Mouse (Mus musculus) cortical plate, adult 2 months (tissue): Measurements from ENCODE around the gene Nxph4. TPM values are rescaled to one million over a fixed set of nuclear protein-coding genes. Genes with fewer than 3 reads are reported as not detected.
A peak's percentile ranks its signal among the peaks of the same experiment; 100 is the strongest.

Experiments
- H3K27ac ChIP-seq: fragments of 200-500 bp; 2 replicates; pipeline ENCODE4 v1.5.1; 2012; ENCODE audit warnings: low read length, control low read depth, inconsistent platforms; ENCODE audit not compliant: insufficient read depth
- H3K4me1 ChIP-seq: fragments of 200-500 bp; 2 replicates; pipeline ENCODE4 v1.6.1; 2011; ENCODE audit warnings: low read length; ENCODE audit not compliant: control insufficient read depth, insufficient read depth
- H3K4me3 ChIP-seq: fragments of 200-500 bp; 2 replicates; pipeline ENCODE4 v1.5.1; 2011; ENCODE audit warnings: mild to moderate bottlenecking, low read length, control low read depth; ENCODE audit not compliant: insufficient read depth
- CTCF ChIP-seq: fragments of 200-500 bp; IDR thresholded peaks from 2 replicates; pipeline ENCODE4 v1.5.1; 2011; ENCODE audit warnings: mild to moderate bottlenecking, control low read depth, low read length; ENCODE audit not compliant: insufficient read depth; ENCODE audit errors: extremely low read depth
- POLR2A ChIP-seq: fragments of 200-500 bp; IDR thresholded peaks from 2 replicates; pipeline ENCODE4 v1.6.1; 2011; ENCODE audit warnings: mild to moderate bottlenecking, low read length, control low read depth; ENCODE audit not compliant: insufficient read depth; ENCODE audit errors: extremely low read depth
- polyA plus RNA-seq: library from polyadenylated mRNA; depleted of rRNA; stranded (reverse); fragments of >200 nt; gene quantifications from 2 replicates; pipeline ENCODE4 v1.2.3, GENCODE M21; 2012

The Nxph4 gene
- polyA plus RNA-seq, 1 experiment: 3.0 TPM

- H3K4me1 ChIP-seq: peaks cover 7% of the 10 kb centered on the region
- TF ChIP-seq CTCF (no peak), POLR2A (peak; percentile 15; the same call in 1 of the 2 replicates)
- H3K27ac ChIP-seq: peak overlapping the region; percentile 93
- H3K4me3 ChIP-seq: peak overlapping the region; percentile 34
These were observed 22.6 kb downstream of the Nxph4 start for GRCm38 (mm10) chr10:127511634-127512306.

- Histone ChIP-seq H3K4me1 (peaks cover 7% of the 10 kb centered on the region), H3K27ac (peak overlapping the region; percentile 75), H3K4me3 (peak overlapping the region; percentile 34)
- TF ChIP-seq CTCF: no peak
- TF ChIP-seq POLR2A: no peak
These were observed 23.3 kb downstream of the Nxph4 start for GRCm38 (mm10) chr10:127510895-127511617.

- peaks cover 7% of the 10 kb centered on the region for H3K4me1 ChIP-seq
- H3K4me3 ChIP-seq: no peak overlapping the region; the same call in 1 of the 2 replicates
- no peak for TF ChIP-seq CTCF
- TF ChIP-seq POLR2A: no peak
- no peak overlapping the region; the same call in 1 of the 2 replicates for H3K27ac ChIP-seq
These were observed 24.3 kb downstream of the Nxph4 start for GRCm38 (mm10) chr10:127509837-127510701.

GRCm38 (mm10) chr10:127509051-127509836, 25.1 kb downstream of the Nxph4 start:
- TF ChIP-seq CTCF (peak; percentile 65), POLR2A (no peak)
- Histone ChIP-seq H3K4me1 (peaks cover 7% of the 10 kb centered on the region), H3K4me3 (peak overlapping the region; percentile 16; the same call in 1 of the 2 replicates), H3K27ac (no peak overlapping the region)

GRCm38 (mm10) chr10:127508239-127508638, 26.1 kb downstream of the Nxph4 start:
- no peak overlapping the region for H3K27ac ChIP-seq
- no peak overlapping the region for H3K4me3 ChIP-seq
- TF ChIP-seq POLR2A (no peak), CTCF (peak; percentile 65)
- peaks cover 7% of the 10 kb centered on the region for H3K4me1 ChIP-seq

GRCm38 (mm10) chr10:127500894-127501893, 33.2 kb downstream of the Nxph4 start, which contains the start of gene Stac3:
TSS of gene Stac3 (plus strand) at chr10:127501686.
- H3K4me3 ChIP-seq: no peak within 1 kb of the TSS
- no peak within 1 kb of the TSS for H3K27ac ChIP-seq
- no peak for TF ChIP-seq POLR2A
- TF ChIP-seq CTCF: no peak
- H3K4me1 ChIP-seq: peaks cover 1% of the 10 kb centered on the region; the same call in 1 of the 2 replicates

- no peak for TF ChIP-seq POLR2A
- TF ChIP-seq CTCF: no peak
- no peak overlapping the region for H3K4me3 ChIP-seq
- no peak overlapping the region for H3K27ac ChIP-seq
- H3K4me1 ChIP-seq: peaks cover 1% of the 10 kb centered on the region; the same call in 1 of the 2 replicates
These were observed 34.3 kb downstream of the Nxph4 start for GRCm38 (mm10) chr10:127500042-127500441.

- no peak overlapping the region for H3K27ac ChIP-seq
- TF ChIP-seq POLR2A (no peak), CTCF (no peak)
- H3K4me3 ChIP-seq: no peak overlapping the region
These were observed 34.8 kb downstream of the Nxph4 start for GRCm38 (mm10) chr10:127499516-127499915.

More at GRCm38 (mm10) chr10:127499516-127499915, 34.8 kb downstream of the Nxph4 start:
- H3K4me1 ChIP-seq: peaks cover 1% of the 10 kb centered on the region; the same call in 1 of the 2 replicates
